Mouse (Mus musculus) G1E (cell line): ENCODE data around the gene Mecr.

Experiments
- CTCF ChIP-seq: IDR thresholded peaks from 2 replicates; pipeline ENCODE4 v1.5.1; 2012; ENCODE audit warnings: low read depth, low read length, inconsistent platforms, mixed read lengths
- GATA1 ChIP-seq: IDR thresholded peaks from 2 replicates; pipeline ENCODE4 v1.6.1; 2012; ENCODE audit warnings: borderline replicate concordance, low read length, inconsistent platforms, mixed read lengths
- GATA2 ChIP-seq: IDR thresholded peaks from 2 replicates; pipeline ENCODE4 v1.6.1; 2012; ENCODE audit warnings: low read depth, low read length, inconsistent platforms, borderline replicate concordance
- POLR2AphosphoS5 ChIP-seq: IDR thresholded peaks from 2 replicates; pipeline ENCODE4 v1.6.1; 2012; ENCODE audit warnings: low read depth, low read length, inconsistent platforms; ENCODE audit not compliant: insufficient replicate concordance
- TAL1 ChIP-seq: conservative IDR thresholded peaks from 2 replicates; pipeline ENCODE4 v1.6.1; 2012; ENCODE audit warnings: low read depth, low read length, inconsistent platforms, mixed read lengths

GRCm38 (mm10) chr4:131843290-131843743, at the start of gene Mecr:
- no peak for TF ChIP-seq CTCF
- TF ChIP-seq GATA2 = no peak
- TF ChIP-seq TAL1 = no peak
- TF ChIP-seq GATA1 = no peak
- no peak for TF ChIP-seq POLR2AphosphoS5
